Mouse (Mus musculus) heart, embryonic 16.5 days (tissue): Measurements from ENCODE around the gene Bcam. TPM values are rescaled to one million over a fixed set of nuclear protein-coding genes. Genes with fewer than 3 reads are reported as not detected.

Source experiments
- ATAC-seq: fragments of 200-750 bp; cut with Nextera tagmentation; replicated peaks from 2 replicates; pipeline ENCODE4 v1.8.0; 2017; ENCODE audit warnings: moderate number of reproducible peaks; ENCODE audit not compliant: insufficient read depth, low FRiP score; ENCODE audit errors: extremely low read depth
- H3K27ac ChIP-seq: fragments of 300-500 bp; sonication (generic); 2 replicates; pipeline ENCODE4 v1.5.1; 2014; ENCODE audit warnings: mild to moderate bottlenecking, low read length, control low read depth, moderate library complexity
- H3K27me3 ChIP-seq: fragments of 300-500 bp; sonication (generic); 2 replicates; pipeline ENCODE4 v1.6.1; 2014; ENCODE audit warnings: low read length, mixed read lengths; ENCODE audit not compliant: control insufficient read depth, insufficient read depth
- H3K36me3 ChIP-seq: fragments of 300-500 bp; sonication (generic); 2 replicates; pipeline ENCODE4 v1.6.1; 2014; ENCODE audit not compliant: control insufficient read depth, insufficient read depth
- H3K4me1 ChIP-seq: fragments of 300-500 bp; sonication (generic); 2 replicates; pipeline ENCODE4 v1.6.1; 2014; ENCODE audit warnings: low read length, mixed read lengths; ENCODE audit not compliant: control insufficient read depth, insufficient read depth
- H3K4me2 ChIP-seq: fragments of 300-500 bp; sonication (generic); 2 replicates; pipeline ENCODE4 v1.6.1; 2014; ENCODE audit warnings: low read depth, mild to moderate bottlenecking, control low read depth, low read length
- H3K4me3 ChIP-seq: fragments of 300-500 bp; sonication (generic); 2 replicates; pipeline ENCODE4 v1.5.1; 2014; ENCODE audit warnings: mild to moderate bottlenecking, control low read depth, low read length
- H3K9ac ChIP-seq: fragments of 300-500 bp; sonication (generic); 2 replicates; pipeline ENCODE4 v1.6.1; 2014; ENCODE audit warnings: low read length, control low read depth
- H3K9me3 ChIP-seq: fragments of 300-500 bp; sonication (generic); replicated peaks from 2 replicates; pipeline ENCODE4 v1.6.1; 2016; ENCODE audit warnings: low read length; ENCODE audit not compliant: control insufficient read depth
- WGBS: fragments of 180-500 bp; shearing (Covaris S2); extraction: QIAGEN DNeasy Blood & Tissue Kit; methylation state at CpG from one replicate; pipeline ENCODE4 v1.1.7; 2014; 5-methylcytosine and 5-hydroxymethylcytosine counted together
- polyA plus RNA-seq: library from polyadenylated mRNA; unstranded; fragments of >200 nt; fragmentation: Nextera tagmentation; extraction: Ambion mirVana; gene quantifications from 2 replicates; pipeline ENCODE4 v1.2.1, GENCODE M21; 2015

Bcam gene
- polyA plus RNA-seq, 1 experiment from 2014 or later: 413 TPM

GRCm38 (mm10) chr7:19763829-19764477 is 6.9 kb downstream of the Bcam start:
- WGBS: 78% methylated on average over 13 of the region's 13 CpGs

GRCm38 (mm10) chr7:19762283-19762682 is 8.5 kb downstream of the Bcam start:
- Histone ChIP-seq H3K9ac (peak overlapping the region; percentile 21; the same call in 1 of the 2 replicates), H3K9me3 (no peaks in the 10 kb centered on the region), H3K27me3 (no peaks in the 10 kb centered on the region), H3K4me2 (no peak overlapping the region), H3K27ac (peak overlapping the region; percentile 78), H3K4me3 (no peak overlapping the region), H3K4me1 (peaks cover 40% of the 10 kb centered on the region), H3K36me3 (peaks cover 63% of the 10 kb centered on the region)
- no peak for ATAC-seq
- WGBS: 42% methylated on average over 11 of the region's 11 CpGs

More at GRCm38 (mm10) chr7:19763829-19764477, 6.9 kb downstream of the Bcam start:
- no peak overlapping the region for H3K4me2 ChIP-seq
- no peak overlapping the region for H3K4me3 ChIP-seq
- no peak for ATAC-seq
- no peaks in the 10 kb centered on the region for H3K27me3 ChIP-seq
- peak overlapping the region; percentile 35; the same call in 1 of the 2 replicates for H3K27ac ChIP-seq
- H3K9ac ChIP-seq: no peak overlapping the region
- peaks cover 51% of the 10 kb centered on the region for H3K36me3 ChIP-seq
- H3K9me3 ChIP-seq: no peaks in the 10 kb centered on the region
- H3K4me1 ChIP-seq: peaks cover 42% of the 10 kb centered on the region

GRCm38 (mm10) chr7:19760021-19760420 is 10.8 kb downstream of the Bcam start:
- peak overlapping the region; percentile 21; the same call in 1 of the 2 replicates for H3K4me2 ChIP-seq
- H3K27ac ChIP-seq: peak overlapping the region; percentile 93
- no peaks in the 10 kb centered on the region for H3K9me3 ChIP-seq
- H3K36me3 ChIP-seq: peaks cover 46% of the 10 kb centered on the region
- 64% methylated on average over 13 of the region's 13 CpGs for WGBS
- ATAC-seq: 0 out of 2 replicates have a peak, but pooled peaks have one; percentile 0
- peak overlapping the region; percentile 57 for H3K9ac ChIP-seq
- H3K27me3 ChIP-seq: no peaks in the 10 kb centered on the region
- peaks cover 56% of the 10 kb centered on the region for H3K4me1 ChIP-seq
- H3K4me3 ChIP-seq: no peak overlapping the region

- no peak overlapping the region for H3K4me3 ChIP-seq
- 92% methylated on average over 13 of the region's 13 CpGs for WGBS
- H3K4me1 ChIP-seq: peaks cover 62% of the 10 kb centered on the region
- H3K36me3 ChIP-seq: peaks cover 32% of the 10 kb centered on the region
- H3K27ac ChIP-seq: no peak overlapping the region
- no peaks in the 10 kb centered on the region for H3K9me3 ChIP-seq
- no peaks in the 10 kb centered on the region for H3K27me3 ChIP-seq
- no peak for ATAC-seq
- no peak overlapping the region for H3K4me2 ChIP-seq
- no peak overlapping the region for H3K9ac ChIP-seq
Measured at GRCm38 (mm10) chr7:19758623-19759022, 12.2 kb downstream of the Bcam start.

- 15% methylated on average over 19 of the region's 24 CpGs for WGBS
- H3K9me3 ChIP-seq: no peaks in the 10 kb centered on the region
- peaks cover 17% of the 10 kb centered on the region for H3K36me3 ChIP-seq
- peak; percentile 92 for ATAC-seq
- peak overlapping the region; percentile 94 for H3K27ac ChIP-seq
- H3K9ac ChIP-seq: peak overlapping the region; percentile 60
- peak overlapping the region; percentile 4 for H3K4me3 ChIP-seq
- H3K4me2 ChIP-seq: peak overlapping the region; percentile 28
- no peaks in the 10 kb centered on the region for H3K27me3 ChIP-seq
- peaks cover 62% of the 10 kb centered on the region for H3K4me1 ChIP-seq
Measured at GRCm38 (mm10) chr7:19755851-19756786, 14.7 kb downstream of the Bcam start.

- H3K9ac ChIP-seq: no peak overlapping the region; the same call in 1 of the 2 replicates
- H3K27ac ChIP-seq: peak overlapping the region; percentile 94
- WGBS: 85% methylated on average over 2 of the region's 2 CpGs
- H3K4me1 ChIP-seq: peaks cover 64% of the 10 kb centered on the region
- no peak overlapping the region; the same call in 1 of the 2 replicates for H3K4me2 ChIP-seq
- no peaks in the 10 kb centered on the region for H3K9me3 ChIP-seq
- no peak for ATAC-seq
- no peak overlapping the region for H3K4me3 ChIP-seq
- no peaks in the 10 kb centered on the region for H3K27me3 ChIP-seq
- H3K36me3 ChIP-seq: peaks cover 17% of the 10 kb centered on the region
Measured at GRCm38 (mm10) chr7:19755008-19755407, 15.8 kb downstream of the Bcam start.

- Histone ChIP-seq H3K9me3 (no peaks in the 10 kb centered on the region), H3K4me1 (peaks cover 55% of the 10 kb centered on the region), H3K4me2 (no peak overlapping the region), H3K27me3 (no peaks in the 10 kb centered on the region), H3K27ac (peak overlapping the region; percentile 94), H3K4me3 (no peak overlapping the region), H3K9ac (no peak overlapping the region), H3K36me3 (peaks cover 12% of the 10 kb centered on the region)
- 67% methylated on average over 1 of the region's 1 CpGs for WGBS
- ATAC-seq: no peak
Measured at GRCm38 (mm10) chr7:19754065-19754464, 16.8 kb downstream of the Bcam start.

GRCm38 (mm10) chr7:19753587-19753986 is 17.2 kb downstream of the Bcam start:
- peaks cover 52% of the 10 kb centered on the region for H3K4me1 ChIP-seq

More at GRCm38 (mm10) chr7:19753587-19753986, 17.2 kb downstream of the Bcam start:
- WGBS: 42% methylated on average over 7 of the region's 7 CpGs
- no peak overlapping the region for H3K4me3 ChIP-seq
- H3K27ac ChIP-seq: peak overlapping the region; percentile 94
- no peaks in the 10 kb centered on the region for H3K9me3 ChIP-seq
- H3K36me3 ChIP-seq: peaks cover 9% of the 10 kb centered on the region
- ATAC-seq: no peak
- no peak overlapping the region for H3K4me2 ChIP-seq
- no peaks in the 10 kb centered on the region for H3K27me3 ChIP-seq
- H3K9ac ChIP-seq: 0 out of 2 replicates have a peak overlapping the region, but pooled peaks have one; percentile 23
